Mouse (Mus musculus) gastrocnemius, adult 2 months (tissue): ENCODE data around the gene Unc13d. TPM values are rescaled to one million over a fixed set of nuclear protein-coding genes. Genes with fewer than 3 reads are reported as not detected.
A peak's percentile ranks its signal among the peaks of the same experiment; 100 is the strongest.
"Not testable (repeated sequence)": the region's sequence is repeated elsewhere in the genome, so short reads cannot be mapped to it uniquely, and the experiment has no call there.

Source experiments
- DNase-seq: peaks from one replicate; pipeline ENCODE4 v3.0.0; 2022
- H3K27ac ChIP-seq: fragments of 200-600 bp; 2 replicates; pipeline ENCODE4 v1.8.1; 2022; ENCODE audit warnings: mild to moderate bottlenecking
- H3K4me3 ChIP-seq: fragments of 200-600 bp; 2 replicates; pipeline ENCODE4 v1.8.1; 2022; ENCODE audit warnings: mild to moderate bottlenecking, moderate library complexity
- CTCF ChIP-seq: fragments of 200-600 bp; IDR thresholded peaks from 2 replicates; pipeline ENCODE4 v1.8.1; 2022; ENCODE audit warnings: antibody characterized with exemption, mild to moderate bottlenecking, moderate library complexity
- intact Hi-C: fragments of 180-260 bp; cut with DNase I; formaldehyde crosslinking; loops from one replicate; pipeline ENCODE4 v1.15.1; 2025
- total RNA-seq, 2 experiments: library from RNA; stranded (reverse); gene quantifications; 2 replicates each; pipeline ENCODE4 v1.2.3; 2021

Unc13d gene
- total RNA-seq, 2 experiments from 2014 or later, result 0.13 to 0.50 TPM

GRCm38 (mm10) chr11:116098711-116099460, 21.1 kb upstream of the Unc13d start:
- peak overlapping the region; percentile 37 for H3K4me3 ChIP-seq
- TF ChIP-seq CTCF, result no peak
- peak overlapping the region; percentile 91 for H3K27ac ChIP-seq
- intact Hi-C loops, result no loop called here
- DNase-seq, result peak; percentile 52

GRCm38 (mm10) chr11:116096213-116097108, 18.7 kb upstream of the Unc13d start:
- Histone ChIP-seq H3K4me3 (no peak overlapping the region), H3K27ac (peak overlapping the region; percentile 35)
- peak; percentile 58 for TF ChIP-seq CTCF
- DNase-seq, result no peak
- intact Hi-C loops, result no loop called here

DNA sequence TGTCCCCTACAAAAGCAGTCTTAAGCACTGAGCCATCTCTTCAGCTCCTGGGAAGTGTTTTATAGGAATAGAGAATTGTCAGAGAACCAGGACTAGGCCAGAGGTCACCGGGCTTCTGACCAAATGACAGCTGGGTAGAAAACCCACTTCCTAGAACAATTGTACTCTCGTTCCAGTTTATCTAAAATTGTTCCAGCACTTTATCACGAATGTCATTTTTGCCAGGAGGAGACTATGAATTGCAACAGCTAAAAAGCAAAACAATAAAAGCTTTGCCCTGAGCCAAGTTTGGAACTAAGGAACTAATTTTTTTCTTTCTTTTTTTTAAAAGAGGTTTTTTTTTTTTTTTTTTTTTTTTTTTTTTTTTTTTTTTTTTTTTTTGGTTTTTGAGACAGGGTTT, 17.8 kb upstream of the Unc13d start:
- Histone ChIP-seq H3K4me3 (no peak overlapping the region), H3K27ac (peak overlapping the region; percentile 33)
- peak; percentile 49 for DNase-seq
- intact Hi-C loops, result no loop called here
- TF ChIP-seq CTCF, result no peak

- Histone ChIP-seq H3K4me3 (no peak overlapping the region), H3K27ac (peak overlapping the region; percentile 78)
- intact Hi-C loops, result no loop called here
- no peak for DNase-seq
- no peak for TF ChIP-seq CTCF
Measured at GRCm38 (mm10) chr11:116093771-116094565, 16.2 kb upstream of the Unc13d start.

- H3K27ac ChIP-seq, H3K4me3 ChIP-seq, intact Hi-C loops, DNase-seq: not testable (repeated sequence)
Measured at GRCm38 (mm10) chr11:116092959-116093358, 15.2 kb upstream of the Unc13d start.

DNA sequence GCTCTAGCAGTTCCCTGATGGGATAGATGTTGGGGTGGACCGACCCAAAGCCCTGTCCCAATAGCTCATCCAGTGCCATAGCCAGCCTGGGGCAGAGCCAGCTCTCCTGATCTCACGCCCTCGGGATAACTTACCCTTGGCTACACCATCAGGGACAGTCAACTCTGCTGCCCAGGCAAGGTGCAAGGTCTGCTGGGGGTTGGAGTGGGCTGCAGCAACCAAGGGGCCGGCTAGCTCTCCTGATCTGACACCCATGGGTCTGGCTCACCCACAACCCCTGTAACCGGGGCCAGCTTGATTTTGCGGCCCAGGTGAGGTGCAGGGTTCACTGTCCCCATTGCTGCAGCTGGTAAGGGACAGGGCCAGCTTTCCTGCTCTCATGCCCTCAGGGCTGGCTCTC, 13.8 kb upstream of the Unc13d start:
- no peak for TF ChIP-seq CTCF
- Histone ChIP-seq H3K27ac (no peak overlapping the region), H3K4me3 (no peak overlapping the region)
- intact Hi-C loops, result no loop called here
- DNase-seq, result no peak

DNA sequence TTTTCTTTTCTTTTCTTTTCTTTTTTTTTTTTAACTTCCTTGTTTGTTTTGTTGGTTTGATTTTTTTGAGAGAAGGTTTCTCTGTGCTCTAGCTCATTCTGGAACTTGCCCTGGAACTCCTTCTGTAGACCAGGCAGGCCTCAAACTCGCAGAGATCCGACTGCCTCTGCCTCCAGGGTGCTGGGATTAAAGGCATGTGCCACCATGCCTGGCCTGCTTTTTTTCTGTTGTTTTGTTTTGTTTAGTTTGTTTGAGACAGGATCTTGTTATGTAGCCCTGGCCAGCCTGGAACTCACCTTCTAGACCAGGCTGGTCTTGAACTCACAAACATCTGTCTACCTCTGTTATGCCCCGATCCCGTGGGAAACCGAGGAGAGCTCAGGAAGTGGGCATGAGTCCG, 11.8 kb upstream of the Unc13d start:
- no peak for TF ChIP-seq CTCF
- Histone ChIP-seq H3K27ac (0 out of 2 replicates have a peak overlapping the region, but pooled peaks have one; percentile 16), H3K4me3 (no peak overlapping the region)
- intact Hi-C loops, result loop anchor here (5.0 kb wide), 1 partner anchor 133 kb away; no protein-coding TSS in a partner anchor
- no peak for DNase-seq

DNA sequence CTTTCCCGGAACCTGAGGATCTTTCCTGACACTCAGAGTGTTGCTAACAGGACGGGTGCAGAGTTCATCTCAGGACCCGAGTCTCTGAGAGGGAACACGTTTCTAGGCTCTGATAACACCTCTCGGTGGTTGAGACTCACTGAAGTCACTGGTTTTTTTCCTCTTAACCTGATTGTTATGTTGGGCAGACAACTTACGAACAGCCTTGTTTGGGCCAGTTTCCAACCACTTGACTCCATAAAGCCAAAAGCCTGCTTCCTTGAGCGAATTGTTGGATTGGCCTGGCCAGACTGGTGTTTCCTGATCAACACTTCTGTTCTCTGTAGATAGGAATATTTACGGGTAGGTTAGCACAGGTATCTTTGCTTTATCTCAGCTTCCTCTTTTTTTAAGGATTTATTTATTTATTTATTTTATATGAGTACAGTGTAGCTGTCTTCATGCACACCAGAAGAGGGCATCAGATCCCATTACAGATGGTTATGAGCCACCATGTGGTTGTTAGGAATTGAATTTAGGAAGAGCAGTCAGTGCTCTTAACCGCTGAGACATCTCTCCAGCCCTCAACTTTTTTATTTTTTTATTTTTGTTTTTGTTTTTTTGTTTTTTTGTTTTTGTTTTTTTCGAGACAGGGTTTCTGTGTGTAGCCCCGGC, 11.1 kb upstream of the Unc13d start:
- intact Hi-C loops, result loop anchor here (5.0 kb wide), 1 partner anchor 133 kb away; no protein-coding TSS in a partner anchor
- Histone ChIP-seq H3K4me3 (no peak overlapping the region), H3K27ac (0 out of 2 replicates have a peak overlapping the region, but pooled peaks have one; percentile 24)
- DNase-seq, result no peak
- peak; percentile 42 for TF ChIP-seq CTCF

DNA sequence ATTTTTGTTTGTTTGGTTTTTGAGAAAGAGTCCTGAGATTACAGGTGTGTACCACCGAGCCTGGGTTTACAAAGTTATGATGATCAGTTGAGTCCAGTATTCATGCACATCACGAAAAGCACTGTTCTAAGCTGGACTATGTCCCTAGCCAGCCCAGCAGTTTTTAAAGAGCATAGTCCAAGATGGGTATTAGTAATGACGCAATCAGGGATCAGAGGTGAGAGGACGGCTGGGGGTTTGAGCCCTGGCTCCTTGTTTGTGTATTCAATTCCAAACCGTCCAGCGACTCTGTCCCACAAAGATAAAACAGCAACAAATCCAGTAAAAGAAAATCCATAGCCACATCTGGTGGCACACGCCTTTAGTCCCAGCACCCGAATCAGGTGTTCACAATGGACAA, 10.4 kb upstream of the Unc13d start:
- TF ChIP-seq CTCF, result no peak
- Histone ChIP-seq H3K27ac (peak overlapping the region; percentile 97), H3K4me3 (no peak overlapping the region; the same call in 1 of the 2 replicates)
- DNase-seq, result no peak
- intact Hi-C loops, result loop anchor here (5.0 kb wide), 1 partner anchor 134 kb away; no protein-coding TSS in a partner anchor

GRCm38 (mm10) chr11:116087194-116088130, 9.7 kb upstream of the Unc13d start:
- peak overlapping the region; percentile 97 for H3K27ac ChIP-seq
- peak; percentile 94 for DNase-seq
- TF ChIP-seq CTCF, result peak; percentile 99; the same call in 1 of the 2 replicates
- H3K4me3 ChIP-seq, result peak overlapping the region; percentile 70
- intact Hi-C loops, result loop anchor here (1.0 to 5.0 kb wide), 4 partner anchors 43 to 135 kb away; partner anchors contain the start of genes Acox1, Ten1 and Unk
